Mouse (Mus musculus) layer of hippocampus, adult 2 months (tissue): ENCODE data around the gene Stat6. TPM values are rescaled to one million over a fixed set of nuclear protein-coding genes. Genes with fewer than 3 reads are reported as not detected.

Experiments used
- DNase-seq, 2 experiments: peaks; one replicate each; pipeline ENCODE4 v3.0.0; 2022; ENCODE audit warnings: low spot score in 2 of 2
- H3K27ac ChIP-seq: fragments of 200-600 bp; 2 replicates; pipeline ENCODE4 v1.8.1; 2022
- H3K4me3 ChIP-seq: fragments of 200-600 bp; 2 replicates; pipeline ENCODE4 v1.8.1; 2022; ENCODE audit warnings: mild to moderate bottlenecking
- CTCF ChIP-seq: fragments of 200-600 bp; conservative IDR thresholded peaks from 2 replicates; pipeline ENCODE4 v1.8.1; 2022; ENCODE audit warnings: antibody characterized with exemption, mild to moderate bottlenecking, moderate library complexity
- total RNA-seq, 2 experiments: library from RNA; stranded (reverse); gene quantifications; 2 replicates each; pipeline ENCODE4 v1.2.3; 2021

The Stat6 gene
- total RNA-seq, 2 experiments from 2014 or later: 6.4 to 6.7 TPM

- DNase-seq: peak in 1 of 2 experiments; percentile 45
- Histone ChIP-seq H3K4me3 (peak overlapping the region; percentile 85), H3K27ac (peak overlapping the region; percentile 99)
- TF ChIP-seq CTCF: no peak
Observed at GRCm38 (mm10) chr10:127661915-127662663, 19.3 kb downstream of the Stat6 start.

DNA sequence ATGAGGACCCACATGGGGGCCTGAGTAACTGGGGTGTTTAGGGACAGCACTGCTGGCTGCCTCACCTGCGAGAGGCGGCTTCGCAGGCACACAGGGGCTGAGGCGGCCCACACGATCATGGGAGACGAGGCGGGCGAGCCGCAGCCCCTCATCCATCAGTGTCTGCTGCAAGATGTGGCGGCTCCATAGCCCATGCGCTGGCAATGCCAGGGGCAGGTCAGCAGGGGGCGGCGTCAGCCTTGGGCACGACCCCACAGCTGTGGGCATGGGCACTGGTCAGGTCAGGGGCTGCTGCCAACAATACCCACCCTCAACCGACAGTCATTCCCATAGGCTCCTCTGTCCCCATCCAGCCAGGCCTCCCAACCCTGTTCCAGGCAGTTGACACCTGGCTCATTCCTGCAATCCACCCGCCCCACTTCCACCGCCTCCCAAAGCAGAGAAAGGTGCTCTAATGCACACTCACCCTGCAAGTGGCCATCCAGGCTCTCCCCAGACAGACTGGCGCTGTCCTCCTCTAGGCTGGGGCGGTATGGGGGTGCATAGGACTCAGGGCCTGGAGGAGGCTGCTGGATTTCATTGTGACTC, 20.0 kb downstream of the Stat6 start:
- peak overlapping the region; percentile 85 for H3K4me3 ChIP-seq
- DNase-seq: no peak
- peak; percentile 57 for TF ChIP-seq CTCF
- H3K27ac ChIP-seq: peak overlapping the region; percentile 99

GRCm38 (mm10) chr10:127663590-127663989, 20.8 kb downstream of the Stat6 start:
- H3K27ac ChIP-seq: peak overlapping the region; percentile 99
- no peak for DNase-seq
- peak overlapping the region; percentile 85; the same call in 1 of the 2 replicates for H3K4me3 ChIP-seq
- no peak for TF ChIP-seq CTCF

GRCm38 (mm10) chr10:127664166-127664565, 21.4 kb downstream of the Stat6 start:
- peak overlapping the region; percentile 99 for H3K27ac ChIP-seq
- TF ChIP-seq CTCF: no peak
- DNase-seq: no peak
- peak overlapping the region; percentile 85 for H3K4me3 ChIP-seq

GRCm38 (mm10) chr10:127664891-127665290, 22.1 kb downstream of the Stat6 start:
- TF ChIP-seq CTCF: no peak
- no peak for DNase-seq
- H3K27ac ChIP-seq: peak overlapping the region; percentile 99
- peak overlapping the region; percentile 85 for H3K4me3 ChIP-seq

DNA sequence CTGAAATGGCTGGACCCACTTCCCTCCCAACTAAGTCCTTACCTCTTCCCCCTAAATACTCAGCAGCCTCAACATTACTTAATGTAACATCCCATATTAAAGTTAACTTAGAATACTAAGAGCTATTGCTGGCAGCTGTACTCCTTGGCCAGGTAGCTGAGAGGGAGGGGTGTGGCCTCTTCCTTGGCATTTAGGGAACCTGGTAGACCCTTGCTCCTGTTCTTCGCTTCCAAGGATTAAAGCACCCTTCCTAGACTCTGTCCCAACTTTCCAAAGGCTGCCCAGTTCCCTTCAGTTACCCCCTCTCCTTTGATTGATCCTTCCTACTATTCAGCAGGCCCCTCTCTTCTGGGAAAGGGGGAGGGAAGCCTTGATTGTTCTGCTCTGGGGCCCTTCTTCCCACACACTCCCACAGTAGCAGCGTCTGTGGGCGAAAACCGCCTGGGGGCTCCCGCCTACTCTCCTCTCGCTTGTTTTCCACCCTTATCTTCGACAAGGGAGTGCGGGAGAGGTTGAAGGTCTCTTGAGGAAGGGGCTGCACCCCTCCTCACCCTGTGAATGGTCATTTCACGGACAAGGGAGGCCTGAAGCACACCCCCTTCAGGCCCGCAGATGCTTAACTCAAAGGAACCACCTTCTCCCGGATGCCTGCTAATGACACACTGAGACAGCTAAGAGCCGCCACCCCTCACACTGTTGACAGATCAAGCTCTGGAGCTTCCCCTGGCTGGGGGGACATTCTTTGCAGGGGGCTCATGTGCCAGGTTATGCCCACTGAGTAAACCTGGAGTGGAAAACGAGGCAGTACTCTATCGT, 22.8 kb downstream of the Stat6 start:
- Histone ChIP-seq H3K4me3 (peak overlapping the region; percentile 85), H3K27ac (peak overlapping the region; percentile 99)
- DNase-seq: no peak
- TF ChIP-seq CTCF: peak; percentile 21

DNA sequence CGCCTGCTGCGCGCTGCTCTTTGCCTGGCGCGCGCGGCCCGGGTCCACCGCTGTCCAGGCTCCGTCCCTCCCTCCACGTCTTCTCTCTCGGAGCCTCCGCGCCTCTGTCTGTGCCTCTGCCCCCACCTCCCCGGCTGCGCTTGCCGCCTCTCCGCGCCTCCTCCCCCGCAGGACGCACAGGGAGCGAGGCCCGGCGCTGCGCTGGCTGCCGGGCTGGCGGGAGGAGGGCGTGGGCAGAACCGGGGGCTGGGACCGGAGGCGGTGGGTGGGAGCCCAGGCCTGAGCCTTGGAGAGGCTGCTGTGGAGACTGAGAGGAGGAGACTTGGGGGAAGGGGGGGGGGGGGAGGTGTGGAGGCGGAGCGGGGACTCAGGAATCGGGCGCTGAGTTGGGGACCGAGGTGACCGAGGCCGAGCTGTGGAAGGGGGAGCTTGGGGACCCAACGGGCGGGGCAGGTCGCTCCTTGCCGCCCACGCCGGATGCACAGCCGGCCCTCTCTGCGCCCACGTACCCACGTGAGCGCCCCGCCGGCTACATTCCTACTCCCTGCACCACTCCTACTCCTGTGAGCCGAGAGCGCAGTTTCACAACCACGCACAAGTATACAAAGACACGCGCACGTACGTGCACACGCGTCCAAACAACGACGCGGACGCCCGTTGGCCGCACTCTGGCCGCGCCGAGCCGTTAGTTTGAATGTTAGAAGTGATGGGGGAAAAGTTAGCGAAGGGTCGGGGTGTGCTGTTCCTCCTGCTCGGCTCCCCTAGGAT, 23.9 kb downstream of the Stat6 start, which contains the start of gene Nemp1:
Gene Nemp1 (plus strand): TSS at position 401 of the 768 bp plus-strand sequence.
- peak within 1 kb of the TSS; percentile 99 for H3K27ac ChIP-seq
- DNase-seq: peak; percentile 61 to 72
- TF ChIP-seq CTCF: no peak
- H3K4me3 ChIP-seq: peak within 1 kb of the TSS; percentile 85

DNA sequence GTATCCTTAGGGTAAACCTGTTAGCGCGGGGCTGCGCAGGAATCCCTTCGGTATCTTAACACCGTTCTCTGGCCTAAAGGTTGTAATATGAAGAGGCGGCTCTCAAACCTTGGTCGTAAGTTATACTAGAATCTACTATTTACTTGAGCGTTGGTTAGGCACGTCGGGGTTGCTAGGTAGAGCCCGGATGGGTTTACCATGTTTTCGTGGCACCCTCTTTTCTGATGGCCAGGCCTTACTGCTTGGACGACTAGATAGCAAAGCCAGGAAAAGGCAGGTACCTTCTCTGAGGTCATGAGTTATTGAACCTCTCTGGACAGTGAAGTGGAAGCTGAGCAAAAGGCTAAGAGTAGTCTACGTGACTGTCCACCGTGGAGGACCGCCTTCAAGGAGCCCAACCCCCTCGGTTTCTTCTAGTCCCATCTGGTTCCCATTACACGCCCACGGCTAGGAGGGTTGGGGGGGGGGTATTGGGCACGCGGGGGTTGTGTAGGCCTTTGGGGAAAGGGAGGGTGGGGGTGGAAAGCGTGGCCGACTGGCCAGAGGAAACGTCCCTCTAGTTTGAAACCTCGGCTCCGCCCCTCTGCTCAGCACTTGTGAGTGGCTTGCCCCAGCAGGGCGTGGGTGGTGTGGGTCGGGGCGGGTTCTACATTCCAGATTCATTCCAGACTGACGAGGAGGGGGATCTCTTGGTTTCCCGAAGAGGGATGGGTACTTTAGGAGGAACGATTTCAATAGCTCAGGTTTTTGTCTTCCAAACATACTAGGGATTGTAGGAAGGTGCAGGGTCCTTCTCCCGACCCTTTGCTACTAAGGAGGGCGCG, 24.7 kb downstream of the Stat6 start:
- Histone ChIP-seq H3K4me3 (peak overlapping the region; percentile 85), H3K27ac (peak overlapping the region; percentile 99)
- no peak for TF ChIP-seq CTCF
- DNase-seq: peak; percentile 68 to 77

DNA sequence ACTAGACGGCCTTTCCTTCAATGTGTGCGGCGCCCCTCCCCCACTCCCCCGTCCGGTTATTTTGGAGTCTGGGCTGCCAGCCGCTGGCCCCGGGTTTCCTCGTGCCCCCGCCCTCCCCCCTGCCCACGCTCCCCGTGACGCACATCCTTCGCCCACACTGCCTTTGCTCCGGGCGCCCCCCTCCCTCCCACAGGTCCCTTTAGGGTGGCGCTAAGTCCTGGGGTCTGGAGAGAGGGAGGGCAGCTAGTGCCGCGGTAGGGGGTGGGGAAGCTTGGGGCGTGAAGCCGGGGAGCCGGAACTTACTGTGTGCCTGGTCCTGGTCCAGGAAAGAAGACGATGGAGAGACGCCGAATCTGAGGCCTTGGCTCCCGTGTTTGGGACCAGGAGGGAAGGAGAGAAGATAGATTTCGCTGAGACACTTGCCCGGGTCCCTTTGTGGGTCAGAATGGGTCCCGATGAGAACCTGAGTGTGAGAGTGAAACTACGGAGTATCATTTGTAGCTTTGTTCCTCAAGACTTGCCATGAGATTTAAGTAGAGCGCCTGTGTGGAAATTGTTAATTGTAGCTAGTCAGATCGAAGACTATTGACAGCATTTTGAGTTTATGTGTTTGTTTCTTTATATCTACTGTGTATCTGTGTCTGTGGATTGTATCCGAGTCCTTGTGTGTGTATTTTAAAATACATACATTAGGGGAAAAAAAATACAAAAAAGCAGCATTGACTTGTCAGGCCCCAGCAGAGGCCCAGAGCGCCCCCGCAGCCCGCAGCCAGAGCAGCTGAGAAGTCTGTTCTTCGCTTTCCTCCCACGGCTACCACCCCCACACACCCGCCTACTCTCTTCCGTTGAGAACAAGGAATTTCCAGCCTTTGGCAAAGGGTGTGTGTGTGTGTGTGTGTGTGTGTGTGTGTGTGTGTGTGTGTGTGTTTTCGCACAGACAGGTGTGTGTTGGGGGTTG, 25.6 kb downstream of the Stat6 start, which contains the start of gene Nab2:
Gene Nab2 (minus strand): TSS at position 476 of the 958 bp plus-strand sequence.
- Histone ChIP-seq H3K4me3 (peak within 1 kb of the TSS; percentile 85), H3K27ac (peak within 1 kb of the TSS; percentile 99)
- peak; percentile 21; the same call in 1 of the 2 replicates for TF ChIP-seq CTCF
- peak; percentile 73 to 76 for DNase-seq

- H3K27ac ChIP-seq: peak overlapping the region; percentile 99
Observed at GRCm38 (mm10) chr10:127669170-127669569, 26.4 kb downstream of the Stat6 start.

GRCm38 (mm10) chr10:127670185-127670584, 27.4 kb downstream of the Stat6 start:
- TF ChIP-seq CTCF: no peak
- Histone ChIP-seq H3K27ac (0 out of 2 replicates have a peak overlapping the region, but pooled peaks have one; percentile 99), H3K4me3 (no peak overlapping the region)
- no peak for DNase-seq

More at GRCm38 (mm10) chr10:127669170-127669569, 26.4 kb downstream of the Stat6 start:
- no peak for TF ChIP-seq CTCF
- H3K4me3 ChIP-seq: no peak overlapping the region
- DNase-seq: peak; percentile 38 to 47
